Mouse (Mus musculus): ENCODE data around the gene Hdac11.

GRCm38 (mm10) chr6:91115158-91115557, 41.3 kb upstream of the Hdac11 start:
- no peak for TF ChIP-seq EP300 (IDR thresholded peaks at IDR 0.05; ENCODE audit: insufficient read depth, low read depth, low read length)
- no peak for TF ChIP-seq CTCF (IDR thresholded peaks at IDR 0.05)
- TF ChIP-seq POLR2A (IDR thresholded peaks at IDR 0.05; ENCODE audit: insufficient read depth, low read depth, low read length): no peak

Data from heart, adult 2 months (tissue).